Mouse (Mus musculus): ENCODE data around the gene Tapbpl. TPM values are rescaled to one million over a fixed set of nuclear protein-coding genes. Genes with fewer than 3 reads are reported as not detected.

Tapbpl gene
- polyA plus RNA-seq, 1 experiment, result 6.5 TPM

- Histone ChIP-seq H3K4me2 (ENCODE audit: low read depth) (peak overlapping the region; percentile 86), H3K27me3 (ENCODE audit: control insufficient read depth, insufficient read depth, insufficient read length) (no peaks in the 10 kb centered on the region), H3K4me3 (peak overlapping the region; percentile 92), H3ac (ENCODE audit: control insufficient read depth, insufficient read length) (no peak overlapping the region), H3K79me2 (ENCODE audit: control insufficient read depth, insufficient read depth) (peaks cover 54% of the 10 kb centered on the region), H3K36me3 (ENCODE audit: control insufficient read depth, insufficient read depth) (peaks cover 14% of the 10 kb centered on the region)
- TF ChIP-seq TCF3 (IDR thresholded peaks at IDR 0.05; ENCODE audit: insufficient read length, low read depth) (no peak), USF1 (IDR thresholded peaks at IDR 0.05; ENCODE audit: low read depth) (peak; percentile 61)
Observed at GRCm38 (mm10) chr6:125193390-125193789, 38.3 kb downstream of the Tapbpl start.

- Histone ChIP-seq H3K36me3 (ENCODE audit: control insufficient read depth, insufficient read depth) (peaks cover 14% of the 10 kb centered on the region), H3K4me2 (ENCODE audit: low read depth) (peak overlapping the region; percentile 86), H3K4me3 (peak overlapping the region; percentile 92), H3K79me2 (ENCODE audit: control insufficient read depth, insufficient read depth) (peaks cover 57% of the 10 kb centered on the region), H3K27me3 (ENCODE audit: control insufficient read depth, insufficient read depth, insufficient read length) (no peaks in the 10 kb centered on the region), H3ac (ENCODE audit: control insufficient read depth, insufficient read length) (peak overlapping the region; percentile 71)
- TF ChIP-seq SRF (IDR thresholded peaks at IDR 0.05; ENCODE audit: control insufficient read depth, insufficient read length, low read depth) (no peak), TCF3 (IDR thresholded peaks at IDR 0.05; ENCODE audit: insufficient read length, low read depth) (no peak), E2F4 (IDR thresholded peaks at IDR 0.05; ENCODE audit: insufficient read depth) (no peak), REST (IDR thresholded peaks at IDR 0.05; ENCODE audit: insufficient read depth, insufficient read length) (no peak), TCF12 (IDR thresholded peaks at IDR 0.05; ENCODE audit: insufficient read depth, poor library complexity, severe bottlenecking) (no peak), MYOG (IDR thresholded peaks at IDR 0.05; ENCODE audit: control insufficient read depth in 1 of 3, insufficient read depth in 1 of 3, insufficient read length in 2 of 3, low read depth in 2 of 3) (no peak), MYOD1 (IDR thresholded peaks at IDR 0.05; ENCODE audit: control insufficient read depth in 1 of 3, insufficient read length in 2 of 3, low read depth in 2 of 3) (no peak), POLR2A (IDR thresholded peaks at IDR 0.05; ENCODE audit: insufficient read length, low read depth) (no peak), POLR2AphosphoS2 (IDR thresholded peaks at IDR 0.05; ENCODE audit: insufficient read length, low read depth) (no peak), USF1 (IDR thresholded peaks at IDR 0.05; ENCODE audit: low read depth) (no peak), CEBPB (IDR thresholded peaks at IDR 0.05; ENCODE audit: insufficient read depth, poor library complexity, severe bottlenecking) (no peak), MAX (IDR thresholded peaks at IDR 0.05; ENCODE audit: low read depth) (no peak)
Observed at GRCm38 (mm10) chr6:125192841-125193240, 38.8 kb downstream of the Tapbpl start.

DNA sequence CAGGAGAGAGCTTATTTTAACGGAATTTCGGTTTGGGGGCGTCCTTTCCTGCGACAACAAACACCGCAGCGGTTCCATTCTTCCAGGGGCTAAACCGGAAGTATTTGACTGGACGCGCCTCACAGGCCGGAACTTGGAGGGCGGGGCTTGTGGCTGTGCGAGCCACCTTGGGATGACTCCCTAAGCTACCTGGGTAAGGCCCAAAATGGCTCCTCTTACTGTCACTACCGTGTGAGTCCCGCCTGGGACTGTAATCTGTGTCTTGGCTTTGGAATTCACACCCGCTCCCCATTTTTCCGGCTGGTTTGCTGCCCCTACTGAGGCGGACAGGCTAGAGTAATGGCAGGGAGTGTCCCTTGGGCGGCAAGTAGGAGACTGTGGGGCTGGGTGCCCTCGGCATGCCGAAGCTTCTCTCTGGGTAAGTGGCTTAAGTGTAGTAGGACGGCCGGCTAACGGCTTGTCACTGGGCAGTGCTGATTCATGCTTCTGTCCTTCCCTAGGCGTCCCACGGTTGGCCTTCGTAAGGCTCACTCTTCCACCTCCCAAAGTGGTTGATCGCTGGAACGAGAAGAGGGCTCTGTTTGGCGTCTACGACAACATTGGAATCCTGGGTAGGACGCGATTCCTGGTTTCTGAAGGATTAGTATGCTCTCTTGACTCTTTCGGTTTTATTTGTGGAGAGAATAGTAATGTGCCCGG lies 39.5 kb downstream of the Tapbpl start:
- Histone ChIP-seq H3K27me3 (ENCODE audit: control insufficient read depth, insufficient read depth, insufficient read length) (no peaks in the 10 kb centered on the region), H3ac (ENCODE audit: control insufficient read depth, insufficient read length) (peak overlapping the region; percentile 71), H3K4me3 (peak overlapping the region; percentile 92), H3K79me2 (ENCODE audit: control insufficient read depth, insufficient read depth) (peaks cover 57% of the 10 kb centered on the region), H3K36me3 (ENCODE audit: control insufficient read depth, insufficient read depth) (peaks cover 15% of the 10 kb centered on the region), H3K4me2 (ENCODE audit: low read depth) (peak overlapping the region; percentile 86)
- TF ChIP-seq TCF3 (IDR thresholded peaks at IDR 0.05; ENCODE audit: insufficient read length, low read depth) (no peak), E2F4 (IDR thresholded peaks at IDR 0.05; ENCODE audit: insufficient read depth) (peak; percentile 12)

DNA sequence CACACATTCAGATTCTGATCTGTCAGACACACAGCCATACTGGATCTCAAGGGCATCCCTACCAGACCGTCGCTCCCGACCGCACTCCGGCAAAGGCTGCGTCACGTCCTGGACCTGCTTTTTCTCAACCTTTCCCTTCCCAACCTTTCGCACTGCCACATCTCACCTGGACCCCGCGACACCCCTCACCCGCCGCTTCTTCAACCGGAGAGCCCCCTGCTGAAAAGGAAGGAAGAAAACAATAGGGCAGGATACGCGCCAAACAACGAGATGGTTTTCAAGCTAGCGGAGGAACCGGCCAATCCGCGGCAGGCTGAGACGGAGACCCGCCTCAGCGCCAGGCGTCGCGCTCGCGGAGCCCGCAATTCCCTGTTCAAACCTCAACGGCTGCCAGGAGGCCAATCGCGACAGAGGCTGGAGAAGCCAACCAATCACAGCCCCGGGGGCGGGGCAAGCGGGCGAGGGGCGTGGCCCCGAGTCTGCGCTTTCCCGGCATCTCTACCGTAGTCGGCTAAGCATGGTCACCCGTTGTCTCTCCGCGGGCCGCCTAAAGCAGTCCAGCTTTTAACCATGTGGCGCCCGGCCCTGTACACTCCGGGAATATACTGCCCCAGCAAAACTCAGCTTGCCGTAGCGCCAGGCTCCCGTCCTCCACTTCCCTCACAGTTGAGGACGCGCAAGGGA lies 40.2 kb downstream of the Tapbpl start, which contains the start of the genes Ncapd2 and Mrpl51:
TSS of gene Ncapd2 (minus strand) at position 370 of the 684 bp plus-strand sequence.
TSS of gene Mrpl51 (plus strand) at position 470 of the 684 bp plus-strand sequence.
- peak within 1 kb of the TSS; percentile 71 for H3ac ChIP-seq (ENCODE audit: control insufficient read depth, insufficient read length)
- no peaks in the 10 kb centered on the region for H3K27me3 ChIP-seq (ENCODE audit: control insufficient read depth, insufficient read depth, insufficient read length)
- H3K79me2 ChIP-seq (ENCODE audit: control insufficient read depth, insufficient read depth), result peaks cover 57% of the 10 kb centered on the region
- peak within 1 kb of the TSS; percentile 86 for H3K4me2 ChIP-seq (ENCODE audit: low read depth)
- H3K4me3 ChIP-seq, result peak within 1 kb of the TSS; percentile 92
- peaks cover 22% of the 10 kb centered on the region for H3K36me3 ChIP-seq (ENCODE audit: control insufficient read depth, insufficient read depth)
- TF ChIP-seq REST (IDR thresholded peaks at IDR 0.05; ENCODE audit: insufficient read depth, insufficient read length), result no peak
- peak; percentile 86 for TF ChIP-seq E2F4 (IDR thresholded peaks at IDR 0.05; ENCODE audit: insufficient read depth)
- TF ChIP-seq POLR2A (IDR thresholded peaks at IDR 0.05; ENCODE audit: insufficient read length, low read depth), result peak; percentile 12
- peak; percentile 23 for TF ChIP-seq POLR2AphosphoS2 (IDR thresholded peaks at IDR 0.05; ENCODE audit: insufficient read length, low read depth)
- TF ChIP-seq SRF (IDR thresholded peaks at IDR 0.05; ENCODE audit: control insufficient read depth, insufficient read length, low read depth), result no peak
- TF ChIP-seq TCF3 (IDR thresholded peaks at IDR 0.05; ENCODE audit: insufficient read length, low read depth), result no peak
- no peak for TF ChIP-seq MAX (IDR thresholded peaks at IDR 0.05; ENCODE audit: low read depth)
- TF ChIP-seq MYOG (IDR thresholded peaks at IDR 0.05; ENCODE audit: control insufficient read depth in 1 of 3, insufficient read depth in 1 of 3, insufficient read length in 2 of 3, low read depth in 2 of 3), result no peak
- TF ChIP-seq USF1 (IDR thresholded peaks at IDR 0.05; ENCODE audit: low read depth), result no peak
- TF ChIP-seq CEBPB (IDR thresholded peaks at IDR 0.05; ENCODE audit: insufficient read depth, poor library complexity, severe bottlenecking), result no peak
- TF ChIP-seq TCF12 (IDR thresholded peaks at IDR 0.05; ENCODE audit: insufficient read depth, poor library complexity, severe bottlenecking), result no peak
- peak in 1 of 3 experiments; percentile 1 for TF ChIP-seq MYOD1 (IDR thresholded peaks at IDR 0.05; ENCODE audit: control insufficient read depth in 1 of 3, insufficient read length in 2 of 3, low read depth in 2 of 3)

GRCm38 (mm10) chr6:125190816-125191215 lies 40.8 kb downstream of the Tapbpl start:
- Histone ChIP-seq H3K4me2 (ENCODE audit: low read depth) (peak overlapping the region; percentile 58), H3K36me3 (ENCODE audit: control insufficient read depth, insufficient read depth) (peaks cover 29% of the 10 kb centered on the region), H3K79me2 (ENCODE audit: control insufficient read depth, insufficient read depth) (peaks cover 57% of the 10 kb centered on the region), H3K27me3 (ENCODE audit: control insufficient read depth, insufficient read depth, insufficient read length) (no peaks in the 10 kb centered on the region), H3K4me3 (peak overlapping the region; percentile 92), H3ac (ENCODE audit: control insufficient read depth, insufficient read length) (peak overlapping the region; percentile 71)
- no peak for TF ChIP-seq MYOG (IDR thresholded peaks at IDR 0.05; ENCODE audit: control insufficient read depth in 1 of 3, insufficient read depth in 1 of 3, insufficient read length in 2 of 3, low read depth in 2 of 3)
- no peak for TF ChIP-seq MYOD1 (IDR thresholded peaks at IDR 0.05; ENCODE audit: control insufficient read depth in 1 of 3, insufficient read length in 2 of 3, low read depth in 2 of 3)
- TF ChIP-seq USF1 (IDR thresholded peaks at IDR 0.05; ENCODE audit: low read depth), result no peak
- TF ChIP-seq TCF12 (IDR thresholded peaks at IDR 0.05; ENCODE audit: insufficient read depth, poor library complexity, severe bottlenecking), result no peak
- TF ChIP-seq CEBPB (IDR thresholded peaks at IDR 0.05; ENCODE audit: insufficient read depth, poor library complexity, severe bottlenecking), result no peak
- no peak for TF ChIP-seq REST (IDR thresholded peaks at IDR 0.05; ENCODE audit: insufficient read depth, insufficient read length)
- no peak for TF ChIP-seq TCF3 (IDR thresholded peaks at IDR 0.05; ENCODE audit: insufficient read length, low read depth)
- TF ChIP-seq MAX (IDR thresholded peaks at IDR 0.05; ENCODE audit: low read depth), result no peak
- no peak for TF ChIP-seq POLR2AphosphoS2 (IDR thresholded peaks at IDR 0.05; ENCODE audit: insufficient read length, low read depth)
- TF ChIP-seq E2F4 (IDR thresholded peaks at IDR 0.05; ENCODE audit: insufficient read depth), result no peak
- no peak for TF ChIP-seq POLR2A (IDR thresholded peaks at IDR 0.05; ENCODE audit: insufficient read length, low read depth)
- TF ChIP-seq SRF (IDR thresholded peaks at IDR 0.05; ENCODE audit: control insufficient read depth, insufficient read length, low read depth), result no peak

Data from myocyte (in vitro differentiated cells).